Mouse (Mus musculus): ENCODE measurements around the gene D17H6S53E. TPM values are rescaled to one million over a fixed set of nuclear protein-coding genes. Genes with fewer than 3 reads are reported as not detected.
"Not testable (repeated sequence)": the region's sequence is repeated elsewhere in the genome, so short reads cannot be mapped to it uniquely, and the experiment has no call there.

The D17H6S53E gene
- polyA plus RNA-seq, 1 experiment from 2014 or later = 3.1 TPM

DNA sequence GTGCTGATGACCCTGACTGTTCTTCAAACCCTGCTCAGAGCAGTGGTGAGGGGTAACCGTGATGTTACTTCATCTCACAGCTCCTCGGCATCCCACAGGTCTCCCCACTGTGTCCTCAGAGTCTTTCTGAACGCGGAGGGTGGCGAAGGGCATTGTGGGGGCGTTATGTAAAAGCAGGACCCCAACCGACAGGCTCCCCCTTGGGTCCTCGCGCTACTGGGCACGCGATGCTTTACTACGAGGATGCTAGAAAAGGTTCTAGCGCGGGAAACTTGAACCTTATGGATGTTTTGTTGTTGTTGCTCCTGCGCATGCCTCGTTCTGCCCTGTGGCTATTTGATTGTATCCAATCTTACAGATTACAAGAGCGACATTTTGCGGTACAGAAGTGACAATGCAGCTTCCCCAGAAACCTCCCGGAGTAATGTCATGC, 4.3 kb upstream of the D17H6S53E start, which contains the start of gene Csnk2b:
TSS of gene Csnk2b (minus strand) at position 183 of the 433 bp plus-strand sequence.
- Histone ChIP-seq H3K36me3 (peaks cover 47% of the 10 kb centered on the region), H3K27ac (peak within 1 kb of the TSS; percentile 93), H3K9ac (peak within 1 kb of the TSS; percentile 97), H3K4me3 (replicated peaks) (peak within 1 kb of the TSS; percentile 96), H3K4me2 (peak within 1 kb of the TSS; percentile 97), H3K9me3 (replicated peaks) (no peaks in the 10 kb centered on the region), H3K27me3 (no peaks in the 10 kb centered on the region), H3K4me1 (replicated peaks) (peaks cover 57% of the 10 kb centered on the region)
- WGBS (ENCODE audit: insufficient replicate concordance) = under 1% methylated on average over 19 of the region's 19 CpGs
- DNase-seq = peak; percentile 38
- ATAC-seq (ENCODE audit: low read depth) = no peak; the same call in 1 of the 2 replicates

DNA sequence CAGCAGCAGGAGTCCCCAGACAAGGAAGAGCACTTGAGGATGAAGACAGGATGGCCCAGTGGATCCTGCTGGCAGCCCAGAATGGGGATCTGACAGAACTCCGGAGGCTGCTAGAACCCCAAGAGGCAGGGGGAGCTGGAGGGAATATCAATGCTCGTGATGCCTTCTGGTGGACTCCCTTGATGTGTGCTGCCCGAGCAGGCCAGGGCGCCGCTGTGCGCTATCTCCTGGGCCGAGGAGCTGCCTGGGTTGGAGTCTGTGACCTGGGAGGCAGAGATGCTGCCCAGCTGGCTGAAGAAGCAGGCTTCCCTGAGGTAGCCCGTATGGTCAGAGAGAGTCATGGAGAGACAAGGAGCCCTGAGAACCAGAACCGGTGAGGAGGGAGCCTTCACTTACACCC, 2.9 kb upstream of the D17H6S53E start:
- WGBS (ENCODE audit: insufficient replicate concordance) = 88% methylated on average over 9 of the region's 9 CpGs
- H3K27me3 ChIP-seq; H3K4me3 ChIP-seq (replicated peaks); ATAC-seq (ENCODE audit: low read depth); H3K4me2 ChIP-seq; H3K27ac ChIP-seq; H3K9ac ChIP-seq; DNase-seq; H3K9me3 ChIP-seq (replicated peaks): not testable (repeated sequence)
- Histone ChIP-seq H3K4me1 (replicated peaks) (peaks cover 68% of the 10 kb centered on the region), H3K36me3 (peaks cover 39% of the 10 kb centered on the region)

DNA sequence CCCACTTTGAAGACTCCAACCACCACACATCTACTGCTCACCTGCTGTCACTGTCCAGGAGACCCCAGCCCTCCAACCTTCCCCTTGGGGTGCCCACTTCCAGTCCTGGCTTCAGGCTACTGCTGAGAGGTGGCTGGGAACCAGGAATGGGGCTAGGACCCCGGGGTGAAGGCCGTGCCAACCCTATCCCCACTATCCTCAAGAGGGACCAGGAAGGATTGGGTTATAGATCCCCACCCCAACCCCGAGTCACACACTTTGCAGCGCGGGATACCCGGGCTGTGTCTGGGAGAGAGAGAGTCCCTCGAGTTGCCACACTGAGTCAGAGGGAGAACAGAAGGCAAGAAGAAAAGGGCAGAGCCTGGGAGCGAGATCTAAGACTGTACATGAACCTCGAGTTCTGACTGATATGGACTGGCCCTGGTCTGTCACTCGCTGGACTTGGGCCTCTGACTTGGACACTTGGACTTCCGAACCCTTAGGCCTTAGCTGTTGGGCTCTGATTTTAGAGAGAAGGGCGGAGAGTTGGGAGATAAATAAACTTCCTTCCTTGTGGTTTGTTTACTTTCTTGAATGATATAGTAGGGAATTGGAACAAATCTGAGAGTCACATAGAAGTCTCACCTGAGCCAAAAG, 1.8 kb upstream of the D17H6S53E start:
- H3K9ac ChIP-seq; H3K27ac ChIP-seq; H3K9me3 ChIP-seq (replicated peaks); H3K4me2 ChIP-seq; DNase-seq; H3K27me3 ChIP-seq; H3K4me3 ChIP-seq (replicated peaks); ATAC-seq (ENCODE audit: low read depth): not testable (repeated sequence)
- WGBS (ENCODE audit: insufficient replicate concordance) = 84% methylated on average over 12 of the region's 12 CpGs
- Histone ChIP-seq H3K36me3 (peaks cover 31% of the 10 kb centered on the region), H3K4me1 (replicated peaks) (peaks cover 68% of the 10 kb centered on the region)

DNA sequence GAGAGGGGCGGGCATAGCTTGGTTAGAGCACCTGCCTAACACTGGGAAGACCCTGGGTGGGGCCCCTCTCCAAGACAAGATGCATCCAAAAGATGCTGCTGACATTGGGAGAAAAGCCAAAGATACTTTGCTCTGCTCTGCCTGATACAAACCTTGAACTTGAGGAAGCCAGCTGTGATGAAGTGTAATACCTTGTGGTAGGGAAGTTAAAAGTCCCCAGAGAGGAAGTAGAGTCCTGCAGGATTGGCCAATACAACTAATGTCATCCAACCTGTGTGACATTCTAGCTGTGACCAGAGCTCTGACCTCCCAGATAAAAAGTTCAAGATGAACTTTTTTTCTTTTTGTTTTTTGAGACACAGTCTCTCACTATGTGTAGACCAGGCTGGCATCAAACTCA, 1.1 kb upstream of the D17H6S53E start:
- WGBS (ENCODE audit: insufficient replicate concordance) = 74% methylated on average over 1 of the region's 1 CpGs
- no peak overlapping the region; the same call in 1 of the 2 replicates for H3K4me3 ChIP-seq (replicated peaks)
- peaks cover 35% of the 10 kb centered on the region for H3K36me3 ChIP-seq
- ATAC-seq (ENCODE audit: low read depth) (no peak), DNase-seq (no peak)
- H3K4me1 ChIP-seq (replicated peaks) = peaks cover 68% of the 10 kb centered on the region
- peak overlapping the region; percentile 91 for H3K27ac ChIP-seq
- no peaks in the 10 kb centered on the region for H3K27me3 ChIP-seq
- H3K9me3 ChIP-seq (replicated peaks) = no peaks in the 10 kb centered on the region
- H3K4me2 ChIP-seq = peak overlapping the region; percentile 91
- H3K9ac ChIP-seq = peak overlapping the region; percentile 84

DNA sequence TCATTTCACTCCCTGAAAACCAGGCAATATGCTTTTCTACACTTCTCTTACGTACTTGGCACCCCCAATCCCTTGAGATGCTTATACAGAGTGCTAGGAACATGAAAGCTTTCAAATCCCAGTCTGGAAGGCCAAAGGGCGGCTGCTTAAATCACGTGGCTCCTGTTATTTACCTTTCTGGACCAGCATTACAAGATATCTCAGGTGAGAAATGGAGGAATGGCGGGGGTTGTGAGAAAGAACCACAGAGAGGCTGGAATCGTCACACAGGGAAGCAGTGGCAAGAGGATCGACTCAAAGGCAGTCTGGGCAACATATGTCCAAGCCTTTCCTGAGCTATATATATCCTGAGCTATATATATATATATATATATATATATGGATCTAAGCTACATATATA, 595 bp upstream of the D17H6S53E start:
- DNase-seq (no peak), ATAC-seq (ENCODE audit: low read depth) (no peak)
- Histone ChIP-seq H3K27ac (peak overlapping the region; percentile 91), H3K4me1 (replicated peaks) (peaks cover 67% of the 10 kb centered on the region), H3K9me3 (replicated peaks) (no peaks in the 10 kb centered on the region), H3K27me3 (no peaks in the 10 kb centered on the region), H3K4me2 (peak overlapping the region; percentile 91), H3K4me3 (replicated peaks) (peak overlapping the region; percentile 70), H3K36me3 (peaks cover 40% of the 10 kb centered on the region), H3K9ac (peak overlapping the region; percentile 84)
- WGBS (ENCODE audit: insufficient replicate concordance) = 31% methylated on average over 6 of the region's 6 CpGs

DNA sequence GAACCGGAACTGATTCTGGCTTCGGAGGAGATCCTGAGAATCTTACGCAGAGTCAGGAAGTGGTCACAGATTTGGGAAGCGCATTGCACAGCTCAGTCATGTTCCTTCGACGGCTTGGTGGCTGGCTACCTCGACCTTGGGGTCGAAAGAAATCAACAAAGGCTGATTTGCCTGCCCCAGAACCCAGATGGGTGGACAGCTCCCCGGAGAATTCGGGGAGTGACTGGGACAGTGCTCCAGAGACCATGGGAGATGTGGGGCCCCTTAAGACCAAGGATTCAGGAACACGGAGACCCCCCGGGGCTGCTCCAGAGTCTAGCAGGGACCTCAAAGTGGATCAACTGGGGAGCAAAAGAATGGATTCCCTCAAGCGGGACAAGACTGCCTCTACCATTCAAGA, 844 bp downstream of the D17H6S53E start:
- Histone ChIP-seq H3K36me3 (peaks cover 41% of the 10 kb centered on the region), H3K9me3 (replicated peaks) (no peaks in the 10 kb centered on the region), H3K27me3 (no peaks in the 10 kb centered on the region), H3K9ac (peak overlapping the region; percentile 84), H3K4me2 (peak overlapping the region; percentile 91), H3K4me3 (replicated peaks) (peak overlapping the region; percentile 70), H3K27ac (peak overlapping the region; percentile 91), H3K4me1 (replicated peaks) (peaks cover 72% of the 10 kb centered on the region)
- no peak for ATAC-seq (ENCODE audit: low read depth)
- WGBS (ENCODE audit: insufficient replicate concordance) = 44% methylated on average over 13 of the region's 13 CpGs
- no peak for DNase-seq

DNA sequence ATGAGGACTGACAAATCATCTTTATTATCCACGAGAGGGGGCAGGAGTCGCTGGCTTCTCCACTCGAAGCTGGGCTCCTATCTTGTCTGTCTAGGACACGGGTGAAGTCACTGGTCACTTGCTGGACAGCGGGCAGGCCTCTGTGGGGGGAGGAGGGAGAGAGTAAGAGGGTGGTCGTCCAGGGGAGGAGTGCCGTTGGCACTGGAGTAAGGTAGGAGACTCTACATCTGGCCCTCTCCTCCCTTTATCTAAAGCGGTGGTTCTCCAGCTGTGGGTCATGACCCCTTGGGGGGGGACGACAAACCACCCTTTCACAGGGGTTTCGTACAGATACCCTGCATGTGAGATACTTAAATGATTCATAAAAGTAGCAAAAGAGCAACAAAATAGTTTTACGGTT, 2.8 kb downstream of the D17H6S53E start:
- Histone ChIP-seq H3K27ac (no peak overlapping the region), H3K4me2 (0 out of 2 replicates have a peak overlapping the region, but pooled peaks have one; percentile 59), H3K9me3 (replicated peaks) (no peaks in the 10 kb centered on the region), H3K4me3 (replicated peaks) (no peak overlapping the region), H3K9ac (no peak overlapping the region), H3K27me3 (no peaks in the 10 kb centered on the region), H3K36me3 (peaks cover 31% of the 10 kb centered on the region), H3K4me1 (replicated peaks) (peaks cover 70% of the 10 kb centered on the region)
- no peak for ATAC-seq (ENCODE audit: low read depth)
- 68% methylated on average over 11 of the region's 11 CpGs for WGBS (ENCODE audit: insufficient replicate concordance)
- no peak for DNase-seq

DNA sequence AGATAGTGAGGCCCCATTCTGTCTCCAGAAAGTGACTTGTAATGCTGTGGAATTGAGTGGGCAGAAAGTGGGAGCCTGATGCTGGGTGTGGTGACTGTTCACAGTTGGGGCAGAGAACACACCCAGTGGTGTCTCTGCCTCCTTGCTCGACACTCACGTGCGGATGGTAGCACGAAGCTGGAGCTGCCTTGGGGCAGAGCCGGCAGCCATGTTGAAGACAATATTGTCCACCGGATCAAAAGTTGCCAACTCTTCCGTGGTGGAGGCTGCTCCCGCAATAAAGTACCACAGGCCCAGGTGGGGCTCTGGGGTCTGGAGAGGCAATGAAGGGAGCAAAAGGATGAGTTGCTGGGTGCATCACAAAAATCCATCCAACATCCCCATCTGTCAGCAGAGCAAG, 4.9 kb downstream of the D17H6S53E start:
- H3K9ac ChIP-seq = peak overlapping the region; percentile 50
- WGBS (ENCODE audit: insufficient replicate concordance) = 72% methylated on average over 8 of the region's 8 CpGs

DNA sequence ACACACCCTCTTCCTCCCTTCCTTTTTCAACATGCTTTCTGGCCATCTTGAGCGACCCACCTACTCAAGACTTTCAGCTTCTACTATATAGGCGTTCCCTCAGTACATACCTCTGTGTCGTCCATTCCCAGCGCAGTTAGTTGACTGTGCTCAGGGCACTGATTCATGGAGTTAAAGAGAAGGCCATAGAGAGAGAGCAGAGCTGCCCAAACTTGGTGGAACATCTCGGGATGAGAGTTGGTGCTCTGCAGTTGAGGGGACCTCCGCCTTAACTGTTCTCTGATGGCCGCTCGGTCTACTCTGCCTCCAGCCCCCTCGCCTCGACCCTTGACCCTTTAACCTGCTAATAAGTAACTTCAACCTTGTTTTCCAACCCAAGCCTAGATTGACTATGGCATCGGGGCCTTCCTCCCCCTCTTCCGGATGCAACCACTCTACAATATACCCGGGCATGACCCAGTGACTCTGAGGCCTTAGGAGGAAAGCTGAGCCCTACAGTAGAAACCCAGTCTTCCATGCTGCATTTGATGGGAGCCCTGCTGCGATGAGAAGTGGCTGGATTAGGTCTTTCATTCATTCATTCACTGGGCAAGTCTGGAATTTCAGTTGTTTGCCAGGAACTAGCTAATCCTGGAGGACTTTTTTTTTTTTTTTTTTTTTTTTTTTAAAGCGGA, 5.5 kb downstream of the D17H6S53E start, which contains the start of gene Apom:
TSS of gene Apom (minus strand) at position 551 of the 674 bp plus-strand sequence.
- Histone ChIP-seq H3K9me3 (replicated peaks) (no peaks in the 10 kb centered on the region), H3K27me3 (no peaks in the 10 kb centered on the region), H3K4me2 (peak within 1 kb of the TSS; percentile 59), H3K36me3 (peaks cover 21% of the 10 kb centered on the region), H3K27ac (peak within 1 kb of the TSS; percentile 71), H3K4me3 (replicated peaks) (peak within 1 kb of the TSS; percentile 51), H3K4me1 (replicated peaks) (peaks cover 59% of the 10 kb centered on the region), H3K9ac (peak within 1 kb of the TSS; percentile 50)
- DNase-seq = no peak
- 68% methylated on average over 15 of the region's 15 CpGs for WGBS (ENCODE audit: insufficient replicate concordance)
- ATAC-seq (ENCODE audit: low read depth) = no peak

More for the DNA sequence above, 4.9 kb downstream of the D17H6S53E start:
- ATAC-seq (ENCODE audit: low read depth) = no peak
- peak overlapping the region; percentile 53 for H3K27ac ChIP-seq
- H3K4me1 ChIP-seq (replicated peaks) = peaks cover 58% of the 10 kb centered on the region
- H3K27me3 ChIP-seq = no peaks in the 10 kb centered on the region
- peak overlapping the region; percentile 51 for H3K4me3 ChIP-seq (replicated peaks)
- H3K4me2 ChIP-seq = peak overlapping the region; percentile 59
- H3K9me3 ChIP-seq (replicated peaks) = no peaks in the 10 kb centered on the region
- DNase-seq = no peak
- H3K36me3 ChIP-seq = peaks cover 21% of the 10 kb centered on the region

DNA sequence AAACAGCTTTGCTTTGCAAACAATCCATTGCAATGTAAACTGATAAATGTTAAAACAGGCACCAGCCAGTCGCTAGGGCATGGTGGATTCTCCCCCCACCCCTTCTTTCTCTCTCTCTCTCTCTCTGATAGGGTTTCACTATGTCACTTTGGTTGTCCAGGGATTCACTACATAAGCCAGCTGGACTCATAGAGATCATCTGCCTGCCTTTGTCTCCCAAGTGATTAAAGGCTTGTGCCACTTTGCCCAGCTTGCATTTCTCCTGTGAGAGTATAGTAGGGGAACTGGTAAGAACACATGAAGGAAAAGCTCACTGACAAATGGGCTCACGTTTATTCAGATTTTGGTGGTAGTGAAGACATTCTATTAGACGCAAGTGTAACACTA, 6.0 kb downstream of the D17H6S53E start:
- 71% methylated on average over 3 of the region's 3 CpGs for whole genome bisulfite sequencing (ENCODE audit: insufficient replicate concordance)
- DNase-seq = no peak

DNA sequence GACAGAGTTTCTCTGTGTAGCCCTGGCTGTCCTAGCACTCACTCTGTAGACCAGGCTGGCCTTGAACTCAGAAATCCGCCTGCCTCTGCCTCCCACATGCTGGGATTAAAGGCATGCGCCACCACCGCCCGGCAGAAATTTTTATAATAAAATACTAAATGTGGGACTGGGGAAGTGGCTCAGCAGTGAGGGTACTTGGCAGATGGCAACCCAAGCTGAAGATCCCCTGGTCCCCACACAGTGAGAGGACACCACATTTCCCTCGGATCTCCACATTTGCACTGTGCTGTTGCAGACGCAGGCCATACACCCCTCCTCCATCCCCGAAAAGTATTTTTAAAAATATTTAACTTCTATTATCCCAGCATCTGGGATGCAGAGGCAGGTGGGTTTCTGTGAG, 7.3 kb downstream of the D17H6S53E start:
- no peak for DNase-seq
- no peak overlapping the region for H3K4me3 ChIP-seq (replicated peaks)
- WGBS (ENCODE audit: insufficient replicate concordance) = 87% methylated on average over 7 of the region's 7 CpGs
- ATAC-seq (ENCODE audit: low read depth) = no peak
- peaks cover 56% of the 10 kb centered on the region for H3K4me1 ChIP-seq (replicated peaks)
- no peaks in the 10 kb centered on the region for H3K9me3 ChIP-seq (replicated peaks)
- no peak overlapping the region for H3K27ac ChIP-seq
- H3K4me2 ChIP-seq = peak overlapping the region; percentile 92; the same call in 1 of the 2 replicates
- H3K36me3 ChIP-seq = peaks cover 20% of the 10 kb centered on the region
- H3K9ac ChIP-seq = 0 out of 2 replicates have a peak overlapping the region, but pooled peaks have one; percentile 81
- H3K27me3 ChIP-seq = no peaks in the 10 kb centered on the region

More for the DNA sequence above, 6.0 kb downstream of the D17H6S53E start:
- 0 out of 2 replicates have a peak overlapping the region, but pooled peaks have one; percentile 10 for H3K4me2 ChIP-seq
- no peaks in the 10 kb centered on the region for H3K27me3 ChIP-seq
- no peak for ATAC-seq (ENCODE audit: low read depth)
- peaks cover 59% of the 10 kb centered on the region for H3K4me1 ChIP-seq (replicated peaks)
- H3K27ac ChIP-seq = peak overlapping the region; percentile 71
- peaks cover 21% of the 10 kb centered on the region for H3K36me3 ChIP-seq
- no peaks in the 10 kb centered on the region for H3K9me3 ChIP-seq (replicated peaks)
- H3K4me3 ChIP-seq (replicated peaks) = no peak overlapping the region
- H3K9ac ChIP-seq = no peak overlapping the region
